Mouse (Mus musculus) spleen, postnatal 10 days (tissue): ENCODE data around the gene Sgpp2.
A peak's percentile ranks its signal among the peaks of the same experiment; 100 is the strongest.

Source experiments
- DNase-seq, 2 experiments: peaks; one replicate each; pipeline ENCODE4 v3.0.0; 2021 to 2022; ENCODE audit warnings: low spot score in 2 of 2

Gene Sgpp2

DNA sequence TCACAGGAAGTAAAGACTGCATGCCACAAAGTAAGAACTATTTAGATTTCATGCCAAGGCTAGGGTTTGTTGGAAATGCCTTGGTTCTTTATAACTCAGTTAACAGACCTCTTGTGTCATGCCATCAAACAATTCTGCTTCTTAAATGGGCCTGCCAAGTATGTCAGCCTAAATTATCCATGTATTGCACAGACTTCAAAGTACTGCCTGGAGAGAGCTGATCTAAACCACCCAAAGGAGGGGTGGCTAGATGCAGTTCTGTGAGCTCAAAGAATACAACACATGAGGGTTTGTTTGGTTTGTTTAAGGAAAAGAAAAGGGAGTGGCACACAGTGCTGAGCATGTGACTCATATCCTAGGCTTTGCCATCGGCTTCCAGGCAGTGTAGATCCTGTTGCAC lies 137.9 kb downstream of the Sgpp2 start:
- no peak for DNase-seq

DNA sequence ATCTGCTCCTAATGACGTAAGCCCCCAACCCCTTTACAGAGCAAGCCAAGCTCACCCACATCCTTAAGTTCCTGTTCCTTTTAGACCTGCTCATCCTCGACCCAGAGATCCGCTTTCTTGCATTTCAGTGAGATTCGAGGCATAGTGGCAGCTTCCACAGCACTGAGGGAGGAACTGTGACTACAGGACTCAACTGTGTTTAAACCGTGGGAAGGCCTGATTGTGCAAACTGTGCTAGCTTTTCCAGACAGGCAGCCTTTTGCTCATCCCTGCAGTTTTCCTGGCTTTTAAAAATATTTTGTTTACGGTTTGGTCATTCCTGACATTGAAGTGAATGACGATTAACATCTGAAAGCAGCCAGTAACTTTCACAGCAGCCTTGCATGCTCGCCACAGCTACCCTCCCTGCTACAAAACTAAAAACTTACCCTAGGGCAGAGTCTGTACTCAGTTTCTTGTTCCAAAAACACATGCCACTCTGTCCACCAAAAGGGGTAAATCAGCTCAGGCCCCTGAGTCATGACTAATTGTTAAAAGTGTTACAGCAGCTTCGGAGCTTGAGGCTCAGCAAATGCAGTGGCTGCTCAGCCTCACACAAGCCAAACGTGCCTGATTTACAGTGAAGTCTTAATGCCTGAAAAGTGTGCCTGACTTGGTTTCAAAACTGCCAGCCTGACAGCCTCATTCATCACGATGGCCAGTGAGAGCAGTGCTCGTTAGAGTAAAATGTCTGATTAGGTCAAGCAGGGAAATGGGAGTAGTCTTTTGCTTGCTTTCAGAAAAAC lies 141.1 kb downstream of the Sgpp2 start:
- DNase-seq: no peak

GRCm38 (mm10) chr1:78452544-78452943 lies 142.4 kb downstream of the Sgpp2 start:
- no peak for DNase-seq

- no peak for DNase-seq
Observed at GRCm38 (mm10) chr1:78453886-78454285, 143.7 kb downstream of the Sgpp2 start.

DNA sequence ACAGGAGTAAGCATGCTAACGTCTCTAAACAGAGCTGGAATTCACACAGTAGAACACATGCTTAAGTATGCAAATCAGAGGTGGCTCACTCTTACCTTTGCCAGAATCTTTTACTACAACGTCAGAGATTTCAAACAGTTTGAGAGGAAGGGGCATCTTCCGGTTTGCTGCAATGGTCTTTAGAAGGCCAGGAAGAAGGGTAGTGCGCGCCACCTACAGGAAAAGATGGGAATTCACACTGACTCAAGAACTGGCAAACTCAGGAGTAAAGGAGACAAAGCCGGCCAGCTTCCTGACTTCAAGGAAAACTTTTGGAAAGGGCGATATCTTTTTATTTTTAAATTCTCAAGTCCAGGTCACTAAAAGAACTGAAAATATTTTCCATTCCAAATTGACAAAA lies 144.5 kb downstream of the Sgpp2 start:
- peak in 1 of 2 experiments; percentile 26 for DNase-seq
